Mouse (Mus musculus): ENCODE measurements around the gene Shpk. TPM values are rescaled to one million over a fixed set of nuclear protein-coding genes. Genes with fewer than 3 reads are reported as not detected.

The Shpk gene
- total RNA-seq, 2 experiments from 2014 or later: 0.59 to 1.0 TPM

GRCm38 (mm10) chr11:73199879-73200278 lies 619 bp downstream of the Shpk start:
- DNase-seq: no peak

GRCm38 (mm10) chr11:73201021-73201420 lies 1.8 kb downstream of the Shpk start:
- DNase-seq: no peak

GRCm38 (mm10) chr11:73201597-73201996 lies 2.3 kb downstream of the Shpk start:
- DNase-seq: peak; percentile 15

GRCm38 (mm10) chr11:73203895-73204294 lies 4.6 kb downstream of the Shpk start:
- no peak for DNase-seq

GRCm38 (mm10) chr11:73205194-73205593 lies 5.9 kb downstream of the Shpk start:
- DNase-seq: no peak

GRCm38 (mm10) chr11:73207621-73208020 lies 8.4 kb downstream of the Shpk start:
- no peak for DNase-seq

- no peak for DNase-seq
Measured at GRCm38 (mm10) chr11:73213956-73214355, 14.7 kb downstream of the Shpk start.

- no peak for DNase-seq
Measured at GRCm38 (mm10) chr11:73219671-73220070, 20.4 kb downstream of the Shpk start.

- DNase-seq: no peak
Measured at GRCm38 (mm10) chr11:73220651-73221050, 21.4 kb downstream of the Shpk start.

GRCm38 (mm10) chr11:73222846-73223245 lies 23.6 kb downstream of the Shpk start:
- DNase-seq: no peak

GRCm38 (mm10) chr11:73223966-73224365 lies 24.7 kb downstream of the Shpk start:
- no peak for DNase-seq

- DNase-seq: no peak
Measured at GRCm38 (mm10) chr11:73225856-73226255, 26.6 kb downstream of the Shpk start.

GRCm38 (mm10) chr11:73228881-73229280 lies 29.6 kb downstream of the Shpk start:
- DNase-seq: no peak

GRCm38 (mm10) chr11:73230081-73230480 lies 30.8 kb downstream of the Shpk start:
- no peak for DNase-seq

GRCm38 (mm10) chr11:73232513-73232912 lies 33.3 kb downstream of the Shpk start:
- no peak for DNase-seq

- no peak for DNase-seq
Measured at GRCm38 (mm10) chr11:73233992-73234391, 34.7 kb downstream of the Shpk start, which contains the start of gene Trpv1. Gene Trpv1, plus strand, starts transcription at chr11:73234292.

GRCm38 (mm10) chr11:73235990-73236701 lies 36.9 kb downstream of the Shpk start:
- DNase-seq: peak; percentile 81

- no peak for DNase-seq
Measured at GRCm38 (mm10) chr11:73236731-73237130, 37.5 kb downstream of the Shpk start.

- no peak for DNase-seq
Measured at GRCm38 (mm10) chr11:73242199-73242598, 42.9 kb downstream of the Shpk start.

GRCm38 (mm10) chr11:73242777-73243176 lies 43.5 kb downstream of the Shpk start:
- no peak for DNase-seq

GRCm38 (mm10) chr11:73257362-73257945 lies 58.2 kb downstream of the Shpk start:
- DNase-seq: no peak

- DNase-seq: no peak
Measured at GRCm38 (mm10) chr11:73258664-73259063, 59.4 kb downstream of the Shpk start.

- no peak for DNase-seq
Measured at GRCm38 (mm10) chr11:73260457-73260856, 61.2 kb downstream of the Shpk start.

- DNase-seq: no peak
Measured at GRCm38 (mm10) chr11:73261385-73261784, 62.1 kb downstream of the Shpk start.
